Mouse (Mus musculus): ENCODE measurements around the gene Azi2. TPM values are rescaled to one million over a fixed set of nuclear protein-coding genes. Genes with fewer than 3 reads are reported as not detected.

Azi2 gene
- polyA plus RNA-seq, 1 experiment from 2014 or later = 67.0 TPM

DNA sequence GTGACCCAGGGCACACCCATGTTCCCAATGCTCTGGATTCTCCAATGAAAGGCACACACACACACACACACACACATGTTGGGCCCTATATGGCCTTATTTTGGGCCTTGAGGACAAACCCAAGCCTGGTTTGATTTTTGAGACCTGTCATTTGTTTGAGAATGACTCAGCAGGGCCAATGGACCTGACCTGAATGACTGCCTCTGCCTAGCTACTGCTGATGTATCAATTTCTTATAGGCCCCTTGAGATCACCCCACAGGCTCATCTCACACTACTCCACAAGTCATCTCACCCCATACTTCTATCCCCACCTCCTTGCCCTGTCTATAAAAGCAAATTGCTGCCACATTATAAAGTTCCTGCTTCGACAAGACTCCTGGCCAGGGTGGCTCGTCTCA lies 61.5 kb downstream of the Azi2 start:
- no peak overlapping the region for H3K9ac ChIP-seq (ENCODE audit: low read depth, low read length)
- H3K4me2 ChIP-seq (ENCODE audit: low read length) = no peak overlapping the region
- ATAC-seq (replicated peaks; ENCODE audit: low FRiP score, low read depth) (no peak), DNase-seq (ENCODE audit: low spot score) (no peak)
- H3K4me3 ChIP-seq (replicated peaks; ENCODE audit: low read depth, low read length) = no peak overlapping the region
- H3K9me3 ChIP-seq (replicated peaks; ENCODE audit: low read length) = no peaks in the 10 kb centered on the region
- no peaks in the 10 kb centered on the region for H3K4me1 ChIP-seq (replicated peaks; ENCODE audit: insufficient read depth, low read length)
- TF ChIP-seq CTCF (IDR thresholded peaks at IDR 0.05; ENCODE audit: low read depth) = no peak
- no peaks in the 10 kb centered on the region for H3K27me3 ChIP-seq (ENCODE audit: insufficient read depth, low read length)
- no peaks in the 10 kb centered on the region for H3K36me3 ChIP-seq (ENCODE audit: insufficient read depth, low read length)
- H3K27ac ChIP-seq = no peak overlapping the region
- WGBS = 83% methylated on average over 2 of the region's 2 CpGs

- no peak for DNase-seq (ENCODE audit: low spot score)
- Histone ChIP-seq H3K9ac (ENCODE audit: low read depth, low read length) (no peak overlapping the region), H3K4me1 (replicated peaks; ENCODE audit: insufficient read depth, low read length) (no peaks in the 10 kb centered on the region), H3K36me3 (ENCODE audit: insufficient read depth, low read length) (no peaks in the 10 kb centered on the region), H3K4me3 (replicated peaks; ENCODE audit: low read depth, low read length) (no peak overlapping the region), H3K9me3 (replicated peaks; ENCODE audit: low read length) (no peaks in the 10 kb centered on the region), H3K27ac (no peak overlapping the region), H3K27me3 (ENCODE audit: insufficient read depth, low read length) (no peaks in the 10 kb centered on the region), H3K4me2 (ENCODE audit: low read length) (no peak overlapping the region)
- WGBS = 65% methylated on average over 4 of the region's 4 CpGs
- no peak for ATAC-seq (replicated peaks; ENCODE audit: low FRiP score, low read depth)
- no peak for TF ChIP-seq CTCF (IDR thresholded peaks at IDR 0.05; ENCODE audit: low read depth)
Observed at GRCm38 (mm10) chr9:118108527-118109011, 68.3 kb downstream of the Azi2 start.

DNA sequence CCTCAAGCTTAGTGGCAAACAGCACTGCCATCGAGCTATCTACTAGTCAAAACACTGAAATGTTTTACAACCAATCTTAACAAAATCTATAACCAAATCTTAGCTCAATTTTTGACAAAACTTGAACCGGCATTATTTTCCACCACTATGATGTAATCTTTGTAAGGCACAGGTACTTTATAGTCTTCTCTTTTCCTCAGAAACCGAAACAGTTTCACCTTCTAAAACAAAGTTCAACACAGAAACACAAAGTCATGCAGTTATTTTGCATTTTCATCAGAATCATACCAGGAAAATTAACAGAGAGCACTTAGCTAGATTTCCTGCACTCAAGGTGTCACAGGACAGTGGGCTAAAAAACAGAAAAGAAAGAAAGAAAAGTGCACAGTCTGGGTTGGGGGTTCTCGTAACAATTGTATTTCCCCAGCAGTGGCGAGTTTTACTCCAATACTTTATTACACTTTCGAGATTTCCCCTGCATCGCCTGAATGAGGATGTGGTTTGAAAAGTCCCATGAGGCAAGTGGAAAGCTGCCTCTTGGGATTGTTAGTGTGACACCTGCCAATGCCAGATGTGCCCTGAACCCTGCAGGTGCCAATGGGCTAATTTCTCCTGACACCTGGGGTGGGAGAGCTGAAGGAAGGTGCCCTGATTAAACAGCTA lies 69.5 kb downstream of the Azi2 start:
- no peaks in the 10 kb centered on the region for H3K9me3 ChIP-seq (replicated peaks; ENCODE audit: low read length)

GRCm38 (mm10) chr9:118110360-118110710 lies 70.0 kb downstream of the Azi2 start:
- H3K9ac ChIP-seq (ENCODE audit: low read depth, low read length) = no peak overlapping the region
- no peak for TF ChIP-seq CTCF (IDR thresholded peaks at IDR 0.05; ENCODE audit: low read depth)
- DNase-seq (ENCODE audit: low spot score) (no peak), ATAC-seq (replicated peaks; ENCODE audit: low FRiP score, low read depth) (no peak)
- no peaks in the 10 kb centered on the region for H3K4me1 ChIP-seq (replicated peaks; ENCODE audit: insufficient read depth, low read length)
- no peaks in the 10 kb centered on the region for H3K27me3 ChIP-seq (ENCODE audit: insufficient read depth, low read length)
- no peaks in the 10 kb centered on the region for H3K9me3 ChIP-seq (replicated peaks; ENCODE audit: low read length)
- no peak overlapping the region for H3K4me3 ChIP-seq (replicated peaks; ENCODE audit: low read depth, low read length)
- no peak overlapping the region for H3K4me2 ChIP-seq (ENCODE audit: low read length)
- 54% methylated on average over 2 of the region's 2 CpGs for WGBS
- H3K27ac ChIP-seq = no peak overlapping the region
- no peaks in the 10 kb centered on the region for H3K36me3 ChIP-seq (ENCODE audit: insufficient read depth, low read length)

More for the DNA sequence above, 69.5 kb downstream of the Azi2 start:
- DNase-seq (ENCODE audit: low spot score) (no peak), ATAC-seq (replicated peaks; ENCODE audit: low FRiP score, low read depth) (no peak)
- no peak overlapping the region for H3K4me3 ChIP-seq (replicated peaks; ENCODE audit: low read depth, low read length)
- no peak overlapping the region for H3K4me2 ChIP-seq (ENCODE audit: low read length)
- no peak overlapping the region for H3K27ac ChIP-seq
- no peaks in the 10 kb centered on the region for H3K27me3 ChIP-seq (ENCODE audit: insufficient read depth, low read length)
- no peak overlapping the region for H3K9ac ChIP-seq (ENCODE audit: low read depth, low read length)
- H3K36me3 ChIP-seq (ENCODE audit: insufficient read depth, low read length) = no peaks in the 10 kb centered on the region
- no peaks in the 10 kb centered on the region for H3K4me1 ChIP-seq (replicated peaks; ENCODE audit: insufficient read depth, low read length)
- TF ChIP-seq CTCF (IDR thresholded peaks at IDR 0.05; ENCODE audit: low read depth) = no peak
- WGBS = 83% methylated on average over 7 of the region's 7 CpGs

Small RNA genes within 50 kb of the gene (microRNA-seq; reads per million reads assigned to microRNA genes)
- not detected for gene Gm22008

Other genes with a start within 250 kb of the Azi2 start
- gene Cmc1, start 109.7 kb downstream of the Azi2 start, polyA plus RNA-seq (2015; fragmentation: Nextera tagmentation; extraction: Ambion mirVana) = 82.1 and 91.6 TPM in 2 replicates

Data from kidney, postnatal 0 days (tissue).